Mouse (Mus musculus): ENCODE measurements around the gene Limk2. TPM values are rescaled to one million over a fixed set of nuclear protein-coding genes. Genes with fewer than 3 reads are reported as not detected.

Gene Limk2
- 113 TPM for total RNA-seq (2023)

DNA sequence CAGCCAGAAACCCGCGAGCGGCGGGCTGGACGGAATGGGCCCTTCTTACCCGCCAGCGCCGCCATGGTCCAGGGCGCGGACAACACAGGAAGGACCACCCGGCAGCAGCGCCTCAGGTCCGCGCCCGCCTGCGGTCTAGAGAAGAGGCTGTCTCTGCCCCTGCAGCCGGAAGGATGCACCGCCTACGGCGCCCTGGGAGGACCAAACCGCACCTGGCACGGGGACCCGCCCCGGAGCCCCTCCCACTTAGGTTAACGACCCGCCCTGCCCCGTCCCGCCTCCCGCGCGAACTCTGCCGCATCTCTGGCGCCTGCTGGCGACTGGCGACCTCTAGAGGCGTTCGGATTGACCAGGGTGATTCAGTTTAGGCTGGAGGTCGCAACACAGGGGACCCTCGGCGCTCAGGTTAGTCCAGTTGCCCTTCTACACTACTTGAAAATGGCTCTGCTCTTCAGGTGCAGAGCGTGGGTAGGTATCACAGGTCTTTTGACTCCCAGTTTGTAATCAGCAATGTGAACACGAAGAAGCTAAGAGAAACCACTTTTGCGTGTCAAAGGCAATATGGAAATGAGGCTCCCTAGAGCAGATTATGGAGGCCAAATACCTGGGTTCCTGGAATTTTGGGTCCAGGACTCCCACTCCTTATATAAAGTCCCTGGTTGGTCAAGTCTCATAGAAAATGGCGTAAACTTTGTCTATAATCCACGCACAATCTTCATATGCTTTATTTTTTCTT, at the start of gene Limk2:
Gene Limk2, minus strand, starts transcription at position 193 of the 736 bp plus-strand sequence.

DNA sequence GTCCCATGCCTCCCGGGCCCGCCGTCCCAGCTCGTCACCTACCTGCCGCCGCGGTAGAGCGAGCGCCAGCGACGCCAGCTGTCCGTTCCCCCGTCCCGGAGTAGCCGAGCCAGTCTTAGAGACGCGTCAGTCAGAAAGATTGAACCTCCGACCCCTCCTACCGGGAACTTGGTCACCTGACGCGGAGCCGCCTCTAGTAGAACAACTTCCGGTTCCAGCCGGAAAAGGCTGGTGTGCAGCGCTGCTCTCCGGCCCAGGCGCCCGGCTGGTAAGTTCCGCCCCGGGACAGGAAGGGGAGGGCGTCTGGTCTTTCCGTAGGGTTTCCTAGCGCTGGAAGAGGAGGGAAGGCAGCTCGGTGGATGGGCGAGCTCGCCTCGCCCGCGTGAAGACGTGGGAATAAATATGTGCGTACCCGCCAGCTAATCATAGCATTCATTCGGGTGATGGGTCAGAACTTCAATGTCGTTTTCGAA, 43.2 kb upstream of the Limk2 start, which contains the start of gene Rnf185:
Gene Rnf185, minus strand, starts transcription at position 197 of the 473 bp plus-strand sequence.

DNA sequence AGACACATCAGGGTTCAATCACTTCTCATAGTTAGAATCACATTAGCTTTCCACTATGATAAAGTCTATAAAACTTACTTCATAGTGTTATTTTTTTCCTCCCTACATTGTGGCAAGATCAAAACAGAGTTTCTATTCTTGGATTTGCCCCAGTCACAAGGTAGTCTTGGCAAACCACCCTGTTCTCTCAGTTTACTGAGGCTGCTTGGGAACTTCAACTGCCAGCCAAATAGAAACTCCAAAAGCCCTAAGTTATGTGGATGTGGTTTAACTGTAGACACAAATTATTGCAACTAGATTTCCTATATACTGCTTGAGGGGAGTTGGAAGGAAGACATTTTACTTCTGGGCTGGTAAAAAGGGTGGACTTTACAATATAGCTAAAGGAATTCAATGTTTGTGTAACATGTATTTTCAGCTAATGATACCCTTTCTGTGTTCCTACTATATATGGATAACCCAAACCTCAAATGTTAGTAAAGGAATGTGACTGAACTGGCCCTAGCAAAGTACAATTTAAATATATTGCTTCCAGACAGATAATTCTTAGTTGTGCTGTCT, 79.0 kb downstream of the Limk2 start, which contains the start of gene Pik3ip1:
Gene Pik3ip1, plus strand, starts transcription at position 511 of the 561 bp plus-strand sequence.

Other genes with a start within 250 kb of the Limk2 start
- 216 TPM for gene Sfi1, start 215.7 kb downstream of the Limk2 start, total RNA-seq (2023)
- gene Eif4enif1, start 206.8 kb downstream of the Limk2 start, total RNA-seq (2023), result 63.9 TPM
- 57.6 TPM for gene Drg1, start 142.8 kb downstream of the Limk2 start, total RNA-seq (2023)
- gene Patz1, start 120.3 kb downstream of the Limk2 start, total RNA-seq (2023), result 68.6 TPM
- 374 TPM for gene Pik3ip1, start 78.8 kb downstream of the Limk2 start, total RNA-seq (2023)
- 16.9 TPM for gene Rnf185, start 43.2 kb upstream of the Limk2 start, total RNA-seq (2023)
- not detected for gene Pla2g3, start 79.1 kb upstream of the Limk2 start, total RNA-seq (2023)
- not detected for gene Inpp5j, start 95.6 kb upstream of the Limk2 start, total RNA-seq (2023)
- gene Selenom, start 105.5 kb upstream of the Limk2 start, total RNA-seq (2023), result not detected
- 0.70 TPM for gene Smtn, start 131.4 kb upstream of the Limk2 start, total RNA-seq (2023)
- 59.7 TPM for gene Morc2a, start 240.0 kb upstream of the Limk2 start, total RNA-seq (2023)